ENCODE assay signal across 8 mouse cellular contexts in genomic region chr1:77513959-77514324, GRCm38 (mm10). TPM values are rescaled to one million over a fixed set of nuclear protein-coding genes. Genes with fewer than 3 reads are reported as not detected.
DNase-seq lines count a peak whose midpoint lies in the region; ATAC-seq and TF ChIP-seq lines count a peak whose summit lies in the region.

No protein-coding gene starts in this region.

- no peaks in the 10 kb centered on the region for H3K9me3 ChIP-seq in forebrain, embryonic 10.5 days
- no peaks in the 10 kb centered on the region for H3K9me3 ChIP-seq in limb, embryonic 10.5 days (replicated peaks)
- no peaks in the 10 kb centered on the region for H3K9me3 ChIP-seq in neural tube, embryonic 15.5 days (replicated peaks)

- H3K4me1 ChIP-seq in forebrain, embryonic 10.5 days: peaks cover 65% of the 10 kb centered on the region
- H3K4me1 ChIP-seq in limb, embryonic 10.5 days: peaks cover 48% of the 10 kb centered on the region
- peaks cover 54% of the 10 kb centered on the region for H3K4me1 ChIP-seq in neural tube, embryonic 15.5 days
- H3K4me1 ChIP-seq in thymus, adult 2 months (replicated peaks; ENCODE audit: control insufficient read depth, insufficient read depth, low read length): no peaks in the 10 kb centered on the region

- peak overlapping the region; percentile 93 for H3K27ac ChIP-seq in left cerebral cortex, adult 2 months
- peak overlapping the region; percentile 93 for H3K27ac ChIP-seq in forebrain, embryonic 10.5 days
- peak overlapping the region; percentile 91 for H3K27ac ChIP-seq in limb, embryonic 10.5 days
- H3K27ac ChIP-seq in neural tube, embryonic 15.5 days (replicated peaks): peak overlapping the region; percentile 87
- H3K27ac ChIP-seq in thymus, adult 2 months (ENCODE audit: control insufficient read depth, insufficient read depth, low read length): no peak overlapping the region

- H3K36me3 ChIP-seq in forebrain, embryonic 10.5 days (replicated peaks): peaks cover 21% of the 10 kb centered on the region
- peaks cover 21% of the 10 kb centered on the region for H3K36me3 ChIP-seq in limb, embryonic 10.5 days
- no peaks in the 10 kb centered on the region for H3K36me3 ChIP-seq in neural tube, embryonic 15.5 days
- H3K36me3 ChIP-seq in thymus, adult 2 months (ENCODE audit: control insufficient read depth, insufficient read depth, low read length): no peaks in the 10 kb centered on the region

- peak overlapping the region; percentile 69 for H3K9ac ChIP-seq in neural tube, embryonic 15.5 days (replicated peaks)

- peak overlapping the region; percentile 85 for H3K4me3 ChIP-seq in left cerebral cortex, adult 2 months
- H3K4me3 ChIP-seq in forebrain, embryonic 10.5 days: peak overlapping the region; percentile 81
- H3K4me3 ChIP-seq in limb, embryonic 10.5 days: peak overlapping the region; percentile 81
- H3K4me3 ChIP-seq in neural tube, embryonic 15.5 days (replicated peaks): peak overlapping the region; percentile 63
- no peak overlapping the region for H3K4me3 ChIP-seq in thymus, adult 2 months (ENCODE audit: control insufficient read depth, insufficient read depth, low read length)

- 0% methylated on average over 9 of the region's 9 CpGs for WGBS in forebrain, embryonic 10.5 days
- whole genome bisulfite sequencing in limb, embryonic 10.5 days: 0% methylated on average over 9 of the region's 9 CpGs
- WGBS in neural tube, embryonic 15.5 days: under 1% methylated on average over 9 of the region's 9 CpGs
- WGBS in thymus, adult 2 months: 12% methylated on average over 9 of the region's 9 CpGs

- no peak for ATAC-seq in neural tube, embryonic 15.5 days (ENCODE audit: low FRiP score)

- no peak for TF ChIP-seq POLR2A in thymus, adult 2 months (IDR thresholded peaks at IDR 0.05; ENCODE audit: control insufficient read depth, extremely low read depth, insufficient read depth, low read length, poor library complexity)

- H3K27me3 ChIP-seq in forebrain, embryonic 10.5 days (ENCODE audit: poor library complexity, severe bottlenecking): peaks cover 31% of the 10 kb centered on the region
- peaks cover 16% of the 10 kb centered on the region for H3K27me3 ChIP-seq in limb, embryonic 10.5 days (ENCODE audit: low read depth, poor library complexity, severe bottlenecking)
- H3K27me3 ChIP-seq in neural tube, embryonic 15.5 days (replicated peaks): no peaks in the 10 kb centered on the region
- H3K27me3 ChIP-seq in thymus, adult 2 months (ENCODE audit: control insufficient read depth, insufficient read depth, low read length): no peaks in the 10 kb centered on the region; the same call in 1 of the 2 replicates

- H3K4me2 ChIP-seq in neural tube, embryonic 15.5 days: peak overlapping the region; percentile 91

- TF ChIP-seq CTCF in left cerebral cortex, adult 2 months (IDR thresholded peaks at IDR 0.05): no peak
- TF ChIP-seq CTCF in thymus, adult 2 months (IDR thresholded peaks at IDR 0.05; ENCODE audit: borderline replicate concordance, control insufficient read depth, extremely low read depth, insufficient read depth, low read length, poor library complexity): no peak

- peak in 1 of 2 experiments; percentile 31 for DNase-seq in left cerebral cortex, adult 2 months (ENCODE audit: extremely low spot score in 1 of 2, low spot score in 2 of 2)
- DNase-seq in left cerebral cortex, postnatal 10 days (ENCODE audit: extremely low spot score in 1 of 2, low spot score in 2 of 2): no peak
- DNase-seq in forebrain, embryonic 10.5 days (ENCODE audit: extremely low spot score, low spot score): no peak
- DNase-seq in limb, embryonic 10.5 days (ENCODE audit: low spot score): no peak
- DNase-seq in spleen, postnatal 4 days (ENCODE audit: low spot score in 2 of 2): no peak
- DNase-seq in cerebellum, adult 9-11 months: no peak
- DNase-seq in thymus, adult 2 months: no peak

- intact Hi-C loops in left cerebral cortex, adult 2 months (cut with DNase I): loop anchor here (2.0 to 10.0 kb wide), 8 partner anchors 103 to 1702 kb away; no protein-coding TSS in a partner anchor
- intact Hi-C loops in left cerebral cortex, postnatal 10 days (cut with DNase I): loop anchor here (5.0 to 10.0 kb wide), 2 partner anchors 409 to 1022 kb away; no protein-coding TSS in a partner anchor

RNA-seq across cellular contexts. Expression of gene Epha4, which starts 0.9 kb away (rescaled TPM):
- total RNA-seq in left cerebral cortex, adult 2 months (2021): 100 to 1,000 TPM; 173 to 174 TPM
- 100 to 1,000 TPM; 215 to 239 TPM for total RNA-seq in left cerebral cortex, postnatal 10 days (2021)
- polyA plus RNA-seq in forebrain, embryonic 10.5 days (2016; fragmentation: Nextera tagmentation; extraction: Ambion mirVana): 22.9 and 25.9 TPM in 2 replicates
- 24.9 and 44.3 TPM in 2 replicates for polyA plus RNA-seq in limb, embryonic 10.5 days (2016; fragmentation: Nextera tagmentation; extraction: Ambion mirVana)
- 27.9 and 36.8 TPM in 2 replicates for polyA plus RNA-seq in neural tube, embryonic 15.5 days (2015; fragmentation: Nextera tagmentation; extraction: Ambion mirVana)
- polyA plus RNA-seq in thymus, adult 2 months (2012; rRNA removed): 1.7 and 3.9 TPM in 2 replicates
